Mouse (Mus musculus) cerebellum, adult 18-20 months (tissue): ENCODE results near the gene Trat1.

ENCODE experiments used
- DNase-seq, 2 experiments: peaks; one replicate each; pipeline ENCODE4 v3.0.0; 2021

Gene Trat1

GRCm38 (mm10) chr16:48716343-48716742, 55.5 kb downstream of the Trat1 start:
- no peak for DNase-seq

GRCm38 (mm10) chr16:48701896-48702295, 69.9 kb downstream of the Trat1 start:
- DNase-seq = no peak
